ENCODE assay signal across 11 mouse cellular contexts in genomic region chr9:66805951-66806350, GRCm38 (mm10). TPM values are rescaled to one million over a fixed set of nuclear protein-coding genes. Genes with fewer than 3 reads are reported as not detected.
DNase-seq lines count a peak whose midpoint lies in the region; ATAC-seq and TF ChIP-seq lines count a peak whose summit lies in the region.
"Not testable (repeated sequence)": the region's sequence is repeated elsewhere in the genome, so short reads cannot be mapped to it uniquely, and the experiment has no call there.
"Had no signal": no experiment of that assay in that cellular context is flagged by ENCODE, and none has a peak within 500 bp of the region (broad histone marks: within the 10 kb centered on the region; RNA-seq: fewer than 3 reads in every experiment).

No protein-coding gene starts in this region.

- not testable (repeated sequence) for TF ChIP-seq POLR2A in ES-Bruce4 (IDR thresholded peaks at IDR 0.05; ENCODE audit: insufficient read depth, low read length); small intestine, adult 2 months (IDR thresholded peaks at IDR 0.05; ENCODE audit: low read depth, low read length)

- TF ChIP-seq CTCF in ES-Bruce4 (IDR thresholded peaks at IDR 0.05; ENCODE audit: low read depth, low read length); forebrain, postnatal 0 days (IDR thresholded peaks at IDR 0.05; ENCODE audit: low read depth); kidney, postnatal 0 days (IDR thresholded peaks at IDR 0.05; ENCODE audit: low read depth); small intestine, adult 2 months (IDR thresholded peaks at IDR 0.05; ENCODE audit: extremely low read depth, insufficient read length, insufficient replicate concordance, low read depth, low read length): not testable (repeated sequence)

- H3K27ac ChIP-seq in ES-Bruce4 (ENCODE audit: insufficient read depth, low read length); embryonic facial prominence, embryonic 11.5 days (replicated peaks; ENCODE audit: low read depth, low read length); forebrain, postnatal 0 days (ENCODE audit: low read depth, low read length); hindbrain, embryonic 12.5 days; kidney, postnatal 0 days; liver, embryonic 15.5 days (replicated peaks); midbrain, embryonic 16.5 days (ENCODE audit: low read length); small intestine, adult 2 months (ENCODE audit: insufficient read depth, low read depth, low read length): not testable (repeated sequence)

- H3K9me3 ChIP-seq in ES-Bruce4 (replicated peaks; ENCODE audit: control insufficient read depth, insufficient read depth, low read length, poor library complexity, severe bottlenecking); embryonic facial prominence, embryonic 11.5 days (replicated peaks; ENCODE audit: control insufficient read depth, low read length); forebrain, postnatal 0 days (ENCODE audit: low read length); hindbrain, embryonic 12.5 days (replicated peaks); kidney, postnatal 0 days (replicated peaks; ENCODE audit: low read length); liver, embryonic 15.5 days (replicated peaks); midbrain, embryonic 16.5 days (replicated peaks; ENCODE audit: control insufficient read depth, low read length, poor library complexity, severe bottlenecking): not testable (repeated sequence)

- WGBS in embryonic facial prominence, embryonic 11.5 days = 3% methylated on average over 30 of the region's 37 CpGs
- WGBS in forebrain, postnatal 0 days = under 1% methylated on average over 30 of the region's 37 CpGs
- 5% methylated on average over 16 of the region's 37 CpGs for WGBS in hindbrain, embryonic 12.5 days
- WGBS in kidney, postnatal 0 days = 10% methylated on average over 29 of the region's 37 CpGs
- 5% methylated on average over 33 of the region's 37 CpGs for WGBS in liver, embryonic 15.5 days (ENCODE audit: insufficient replicate concordance)
- WGBS in midbrain, embryonic 16.5 days = 2% methylated on average over 29 of the region's 37 CpGs
- 10% methylated on average over 32 of the region's 37 CpGs for WGBS in small intestine, adult 2 months

- peak; percentile 30 for DNase-seq in embryonic facial prominence, embryonic 11.5 days (ENCODE audit: low spot score)
- DNase-seq in forebrain, postnatal 0 days; kidney, postnatal 0 days (ENCODE audit: low spot score): not testable (repeated sequence)

- peak overlapping the region; percentile 50 for H3K4me2 ChIP-seq in embryonic facial prominence, embryonic 11.5 days (ENCODE audit: low read depth, low read length)
- peak overlapping the region; percentile 48 for H3K4me2 ChIP-seq in forebrain, postnatal 0 days (ENCODE audit: low read depth)
- peak overlapping the region; percentile 54 for H3K4me2 ChIP-seq in hindbrain, embryonic 12.5 days (replicated peaks)
- peak overlapping the region; percentile 52 for H3K4me2 ChIP-seq in kidney, postnatal 0 days (ENCODE audit: low read length)
- peak overlapping the region; percentile 47 for H3K4me2 ChIP-seq in liver, embryonic 15.5 days
- H3K4me2 ChIP-seq in midbrain, embryonic 16.5 days (ENCODE audit: low read length) = peak overlapping the region; percentile 59

- peak overlapping the region; percentile 26; the same call in 1 of the 2 replicates for H3K9ac ChIP-seq in ES-Bruce4 (ENCODE audit: low read depth, poor library complexity, severe bottlenecking)
- peak overlapping the region; percentile 44 for H3K9ac ChIP-seq in embryonic facial prominence, embryonic 11.5 days (replicated peaks; ENCODE audit: low read length)
- not testable (repeated sequence) for H3K9ac ChIP-seq in forebrain, postnatal 0 days; kidney, postnatal 0 days (ENCODE audit: low read depth, low read length); liver, embryonic 15.5 days
- H3K9ac ChIP-seq in hindbrain, embryonic 12.5 days = peak overlapping the region; percentile 54; the same call in 1 of the 2 replicates
- 0 out of 2 replicates have a peak overlapping the region, but pooled peaks have one; percentile 53 for H3K9ac ChIP-seq in midbrain, embryonic 16.5 days (ENCODE audit: low read depth, low read length)

- ATAC-seq in embryonic facial prominence, embryonic 11.5 days (replicated peaks; ENCODE audit: insufficient number of reproducible peaks, low FRiP score, low TSS enrichment, low read depth); forebrain, postnatal 0 days; hindbrain, embryonic 12.5 days (ENCODE audit: low FRiP score); kidney, postnatal 0 days (replicated peaks; ENCODE audit: low FRiP score, low read depth); liver, embryonic 15.5 days (ENCODE audit: insufficient read depth); midbrain, embryonic 16.5 days: not testable (repeated sequence)

- not testable (repeated sequence) for H3K36me3 ChIP-seq in ES-Bruce4 (ENCODE audit: control insufficient read depth, insufficient read depth, low read length, poor library complexity, severe bottlenecking); embryonic facial prominence, embryonic 11.5 days (replicated peaks; ENCODE audit: control insufficient read depth, insufficient read depth, low read depth, low read length); forebrain, postnatal 0 days (ENCODE audit: insufficient read depth); hindbrain, embryonic 12.5 days; kidney, postnatal 0 days (ENCODE audit: insufficient read depth, low read length); liver, embryonic 15.5 days (replicated peaks); midbrain, embryonic 16.5 days (ENCODE audit: control insufficient read depth, insufficient read depth, low read length); small intestine, adult 2 months (ENCODE audit: control insufficient read depth, insufficient read depth, low read length)

- not testable (repeated sequence) for H3K4me3 ChIP-seq in ES-Bruce4 (ENCODE audit: low read depth, low read length); liver, embryonic 15.5 days (replicated peaks)
- peak overlapping the region; percentile 23 for H3K4me3 ChIP-seq in embryonic facial prominence, embryonic 11.5 days (ENCODE audit: low read depth, low read length)
- peak overlapping the region; percentile 22 for H3K4me3 ChIP-seq in forebrain, postnatal 0 days (ENCODE audit: low read depth, low read length)
- peak overlapping the region; percentile 32 for H3K4me3 ChIP-seq in hindbrain, embryonic 12.5 days
- peak overlapping the region; percentile 24 for H3K4me3 ChIP-seq in kidney, postnatal 0 days (replicated peaks; ENCODE audit: low read depth, low read length)
- peak overlapping the region; percentile 34 for H3K4me3 ChIP-seq in midbrain, embryonic 16.5 days (ENCODE audit: low read depth, low read length)
- peak overlapping the region; percentile 40 for H3K4me3 ChIP-seq in small intestine, adult 2 months (ENCODE audit: low read depth, low read length)

- not testable (repeated sequence) for H3K4me1 ChIP-seq in ES-Bruce4 (ENCODE audit: control insufficient read depth, insufficient read depth, low read length); embryonic facial prominence, embryonic 11.5 days (ENCODE audit: control insufficient read depth, insufficient read depth, low read length); forebrain, postnatal 0 days (ENCODE audit: insufficient read depth); hindbrain, embryonic 12.5 days; kidney, postnatal 0 days (replicated peaks; ENCODE audit: insufficient read depth, low read length); liver, embryonic 15.5 days (replicated peaks); midbrain, embryonic 16.5 days (ENCODE audit: control insufficient read depth, insufficient read depth, low read length); small intestine, adult 2 months (ENCODE audit: control insufficient read depth, insufficient read depth, insufficient read length, low read length)

- H3K27me3 ChIP-seq in ES-Bruce4 (ENCODE audit: control insufficient read depth, insufficient read depth, low read length, poor library complexity, severe bottlenecking); embryonic facial prominence, embryonic 11.5 days (ENCODE audit: control insufficient read depth, insufficient read depth, low read length); kidney, postnatal 0 days (ENCODE audit: insufficient read depth, low read length); midbrain, embryonic 16.5 days (ENCODE audit: control insufficient read depth, insufficient read depth, low read depth, low read length); small intestine, adult 2 months (ENCODE audit: control insufficient read depth, insufficient read depth, low read length): not testable (repeated sequence)
- peaks cover 10% of the 10 kb centered on the region for H3K27me3 ChIP-seq in forebrain, postnatal 0 days (ENCODE audit: insufficient read depth, low read length)
- peaks cover 29% of the 10 kb centered on the region for H3K27me3 ChIP-seq in hindbrain, embryonic 12.5 days
- peaks cover 60% of the 10 kb centered on the region for H3K27me3 ChIP-seq in liver, embryonic 15.5 days

- TF ChIP-seq EP300 in ES-Bruce4 (IDR thresholded peaks at IDR 0.05; ENCODE audit: insufficient read depth, low read depth, low read length) = not testable (repeated sequence)

RNA-seq across cellular contexts. Expression of gene Gm10647, which starts 9.1 kb away (rescaled TPM):
- 0.32 and 0.49 TPM in 2 replicates for polyA plus RNA-seq in ES-Bruce4 (2011; ENCODE audit: insufficient read depth, insufficient read length, low read depth, missing spikeins)
- polyA plus RNA-seq in embryonic facial prominence, embryonic 11.5 days (2014; fragmentation: Nextera tagmentation; extraction: Ambion mirVana) = 0.10 and 0.11 TPM in 2 replicates
- total RNA-seq in forebrain, postnatal 0 days (2014; rRNA removed) = 0.23 and 0.90 TPM in 2 replicates
- 0.33 TPM in 1 of 2 replicates, not detected in the other for polyA plus RNA-seq in forebrain, postnatal 0 days (2015; fragmentation: Nextera tagmentation; extraction: Ambion mirVana)
- polyA plus RNA-seq in hindbrain, embryonic 12.5 days (2016; fragmentation: Nextera tagmentation; extraction: Ambion mirVana) = 0.29 and 0.49 TPM in 2 replicates
- polyA plus RNA-seq in kidney, postnatal 0 days (2015; fragmentation: Nextera tagmentation; extraction: Ambion mirVana) = 0.29 and 0.40 TPM in 2 replicates
- 0.15 and 0.26 TPM in 2 replicates for polyA plus RNA-seq in liver, embryonic 15.5 days (2015; fragmentation: Nextera tagmentation; extraction: Ambion mirVana)
- 0.52 and 0.54 TPM in 2 replicates for polyA plus RNA-seq in midbrain, embryonic 16.5 days (2015; fragmentation: Nextera tagmentation; extraction: Ambion mirVana)
- polyA plus RNA-seq in small intestine, adult 2 months (2012; rRNA removed) = 0.06 TPM in 1 of 2 replicates, not detected in the other
- total RNA-seq: gastrocnemius, postnatal 36 days; hematopoietic stem cell, adult 5-6 weeks had no signal
- polyA plus RNA-seq: activated CD4-positive, CD25-positive, alpha-beta regulatory T cell, adult 4 months had no signal

RNA-seq across cellular contexts. Expression of gene Aph1b, which starts 10.7 kb away (rescaled TPM):
- 4.5 and 7.0 TPM in 2 replicates for polyA plus RNA-seq in ES-Bruce4 (2011; ENCODE audit: insufficient read depth, insufficient read length, low read depth, missing spikeins)
- 12.7 and 13.3 TPM in 2 replicates for polyA plus RNA-seq in embryonic facial prominence, embryonic 11.5 days (2014; fragmentation: Nextera tagmentation; extraction: Ambion mirVana)
- 32.9 and 37.8 TPM in 2 replicates for total RNA-seq in forebrain, postnatal 0 days (2014; rRNA removed)
- polyA plus RNA-seq in forebrain, postnatal 0 days (2015; fragmentation: Nextera tagmentation; extraction: Ambion mirVana) = 15.4 and 17.7 TPM in 2 replicates
- 19.6 and 20.5 TPM in 2 replicates for polyA plus RNA-seq in hindbrain, embryonic 12.5 days (2016; fragmentation: Nextera tagmentation; extraction: Ambion mirVana)
- 10.9 and 11.7 TPM in 2 replicates for polyA plus RNA-seq in kidney, postnatal 0 days (2015; fragmentation: Nextera tagmentation; extraction: Ambion mirVana)
- 1.5 and 1.6 TPM in 2 replicates for polyA plus RNA-seq in liver, embryonic 15.5 days (2015; fragmentation: Nextera tagmentation; extraction: Ambion mirVana)
- polyA plus RNA-seq in midbrain, embryonic 16.5 days (2015; fragmentation: Nextera tagmentation; extraction: Ambion mirVana) = 21.5 and 23.8 TPM in 2 replicates
- polyA plus RNA-seq in small intestine, adult 2 months (2012; rRNA removed) = 0.68 and 0.79 TPM in 2 replicates

RNA-seq across cellular contexts. Expression of gene Aph1c, which starts 28.6 kb away (rescaled TPM):
- 1.9 and 2.1 TPM in 2 replicates for polyA plus RNA-seq in ES-Bruce4 (2011; ENCODE audit: insufficient read depth, insufficient read length, low read depth, missing spikeins)
- polyA plus RNA-seq in embryonic facial prominence, embryonic 11.5 days (2014; fragmentation: Nextera tagmentation; extraction: Ambion mirVana) = 1.8 and 3.1 TPM in 2 replicates
- total RNA-seq in forebrain, postnatal 0 days (2014; rRNA removed) = 1.0 and 2.2 TPM in 2 replicates
- 2.9 and 3.6 TPM in 2 replicates for polyA plus RNA-seq in forebrain, postnatal 0 days (2015; fragmentation: Nextera tagmentation; extraction: Ambion mirVana)
- polyA plus RNA-seq in hindbrain, embryonic 12.5 days (2016; fragmentation: Nextera tagmentation; extraction: Ambion mirVana) = 1.7 and 4.9 TPM in 2 replicates
- 23.1 and 25.6 TPM in 2 replicates for polyA plus RNA-seq in kidney, postnatal 0 days (2015; fragmentation: Nextera tagmentation; extraction: Ambion mirVana)
- polyA plus RNA-seq in liver, embryonic 15.5 days (2015; fragmentation: Nextera tagmentation; extraction: Ambion mirVana) = 3.4 and 3.5 TPM in 2 replicates
- 2.6 and 3.0 TPM in 2 replicates for polyA plus RNA-seq in midbrain, embryonic 16.5 days (2015; fragmentation: Nextera tagmentation; extraction: Ambion mirVana)
- 0.13 and 0.22 TPM in 2 replicates for polyA plus RNA-seq in small intestine, adult 2 months (2012; rRNA removed)
